Mouse (Mus musculus): ENCODE data around the gene Cuta. TPM values are rescaled to one million over a fixed set of nuclear protein-coding genes. Genes with fewer than 3 reads are reported as not detected.

The Cuta gene
- polyA plus RNA-seq, 1 experiment = 251 TPM

- Histone ChIP-seq H3K36me3 (ENCODE audit: control insufficient read depth, insufficient read depth, low read length) (no peaks in the 10 kb centered on the region), H3K27me3 (ENCODE audit: control insufficient read depth, insufficient read depth, low read length) (no peaks in the 10 kb centered on the region), H3K4me1 (replicated peaks; ENCODE audit: control insufficient read depth, insufficient read depth, low read length) (peaks cover 22% of the 10 kb centered on the region), H3K27ac (ENCODE audit: control insufficient read depth, insufficient read depth, low read length) (no peak overlapping the region), H3K4me3 (ENCODE audit: control insufficient read depth, insufficient read depth, low read length) (no peak overlapping the region)
- 96% methylated on average over 6 of the region's 6 CpGs for WGBS
- TF ChIP-seq POLR2A (IDR thresholded peaks at IDR 0.05; ENCODE audit: control insufficient read depth, extremely low read depth, insufficient read depth, low read length, poor library complexity) = no peak
- TF ChIP-seq CTCF (IDR thresholded peaks at IDR 0.05; ENCODE audit: borderline replicate concordance, control insufficient read depth, extremely low read depth, insufficient read depth, low read length, poor library complexity) = no peak
- no peak for DNase-seq
Measured at GRCm38 (mm10) chr17:26969257-26969656, 29.9 kb upstream of the Cuta start.

GRCm38 (mm10) chr17:26968200-26968611 is 28.8 kb upstream of the Cuta start:
- no peak for DNase-seq
- Histone ChIP-seq H3K27me3 (ENCODE audit: control insufficient read depth, insufficient read depth, low read length) (no peaks in the 10 kb centered on the region), H3K4me3 (ENCODE audit: control insufficient read depth, insufficient read depth, low read length) (no peak overlapping the region), H3K36me3 (ENCODE audit: control insufficient read depth, insufficient read depth, low read length) (no peaks in the 10 kb centered on the region), H3K4me1 (replicated peaks; ENCODE audit: control insufficient read depth, insufficient read depth, low read length) (peaks cover 15% of the 10 kb centered on the region; the same call in 1 of the 2 replicates), H3K27ac (ENCODE audit: control insufficient read depth, insufficient read depth, low read length) (no peak overlapping the region)
- WGBS = 96% methylated on average over 6 of the region's 6 CpGs
- TF ChIP-seq POLR2A (IDR thresholded peaks at IDR 0.05; ENCODE audit: control insufficient read depth, extremely low read depth, insufficient read depth, low read length, poor library complexity) = no peak
- TF ChIP-seq CTCF (IDR thresholded peaks at IDR 0.05; ENCODE audit: borderline replicate concordance, control insufficient read depth, extremely low read depth, insufficient read depth, low read length, poor library complexity) = no peak

- H3K4me1 ChIP-seq (replicated peaks; ENCODE audit: control insufficient read depth, insufficient read depth, low read length) = peaks cover 15% of the 10 kb centered on the region; the same call in 1 of the 2 replicates
- no peaks in the 10 kb centered on the region for H3K27me3 ChIP-seq (ENCODE audit: control insufficient read depth, insufficient read depth, low read length)
- no peak overlapping the region for H3K27ac ChIP-seq (ENCODE audit: control insufficient read depth, insufficient read depth, low read length)
- H3K4me3 ChIP-seq (ENCODE audit: control insufficient read depth, insufficient read depth, low read length) = no peak overlapping the region
- no peak for DNase-seq
- TF ChIP-seq CTCF (IDR thresholded peaks at IDR 0.05; ENCODE audit: borderline replicate concordance, control insufficient read depth, extremely low read depth, insufficient read depth, low read length, poor library complexity) (no peak), POLR2A (IDR thresholded peaks at IDR 0.05; ENCODE audit: control insufficient read depth, extremely low read depth, insufficient read depth, low read length, poor library complexity) (no peak)
- 96% methylated on average over 6 of the region's 6 CpGs for WGBS
- no peaks in the 10 kb centered on the region for H3K36me3 ChIP-seq (ENCODE audit: control insufficient read depth, insufficient read depth, low read length)
Measured at GRCm38 (mm10) chr17:26967477-26967876, 28.1 kb upstream of the Cuta start.

- DNase-seq = no peak
- H3K36me3 ChIP-seq (ENCODE audit: control insufficient read depth, insufficient read depth, low read length) = no peaks in the 10 kb centered on the region
- no peak overlapping the region for H3K4me3 ChIP-seq (ENCODE audit: control insufficient read depth, insufficient read depth, low read length)
- H3K4me1 ChIP-seq (replicated peaks; ENCODE audit: control insufficient read depth, insufficient read depth, low read length) = peaks cover 11% of the 10 kb centered on the region; the same call in 1 of the 2 replicates
- WGBS = 96% methylated on average over 11 of the region's 11 CpGs
- TF ChIP-seq CTCF (IDR thresholded peaks at IDR 0.05; ENCODE audit: borderline replicate concordance, control insufficient read depth, extremely low read depth, insufficient read depth, low read length, poor library complexity) (no peak), POLR2A (IDR thresholded peaks at IDR 0.05; ENCODE audit: control insufficient read depth, extremely low read depth, insufficient read depth, low read length, poor library complexity) (no peak)
- H3K27ac ChIP-seq (ENCODE audit: control insufficient read depth, insufficient read depth, low read length) = no peak overlapping the region
- H3K27me3 ChIP-seq (ENCODE audit: control insufficient read depth, insufficient read depth, low read length) = no peaks in the 10 kb centered on the region
Measured at GRCm38 (mm10) chr17:26966993-26967392, 27.6 kb upstream of the Cuta start.

- no peak for DNase-seq
- H3K27me3 ChIP-seq (ENCODE audit: control insufficient read depth, insufficient read depth, low read length) = no peaks in the 10 kb centered on the region
- no peak overlapping the region for H3K4me3 ChIP-seq (ENCODE audit: control insufficient read depth, insufficient read depth, low read length)
- H3K36me3 ChIP-seq (ENCODE audit: control insufficient read depth, insufficient read depth, low read length) = no peaks in the 10 kb centered on the region
- TF ChIP-seq POLR2A (IDR thresholded peaks at IDR 0.05; ENCODE audit: control insufficient read depth, extremely low read depth, insufficient read depth, low read length, poor library complexity) (no peak), CTCF (IDR thresholded peaks at IDR 0.05; ENCODE audit: borderline replicate concordance, control insufficient read depth, extremely low read depth, insufficient read depth, low read length, poor library complexity) (no peak)
- 96% methylated on average over 21 of the region's 21 CpGs for WGBS
- H3K27ac ChIP-seq (ENCODE audit: control insufficient read depth, insufficient read depth, low read length) = no peak overlapping the region
- no peaks in the 10 kb centered on the region for H3K4me1 ChIP-seq (replicated peaks; ENCODE audit: control insufficient read depth, insufficient read depth, low read length)
Measured at GRCm38 (mm10) chr17:26961572-26962240, 22.3 kb upstream of the Cuta start.

GRCm38 (mm10) chr17:26959815-26960214 is 20.4 kb upstream of the Cuta start:
- WGBS = 98% methylated on average over 4 of the region's 4 CpGs
- H3K4me1 ChIP-seq (replicated peaks; ENCODE audit: control insufficient read depth, insufficient read depth, low read length) = no peaks in the 10 kb centered on the region
- H3K4me3 ChIP-seq (ENCODE audit: control insufficient read depth, insufficient read depth, low read length) = no peak overlapping the region
- TF ChIP-seq POLR2A (IDR thresholded peaks at IDR 0.05; ENCODE audit: control insufficient read depth, extremely low read depth, insufficient read depth, low read length, poor library complexity) (no peak), CTCF (IDR thresholded peaks at IDR 0.05; ENCODE audit: borderline replicate concordance, control insufficient read depth, extremely low read depth, insufficient read depth, low read length, poor library complexity) (no peak)
- H3K36me3 ChIP-seq (ENCODE audit: control insufficient read depth, insufficient read depth, low read length) = no peaks in the 10 kb centered on the region
- DNase-seq = no peak
- no peak overlapping the region for H3K27ac ChIP-seq (ENCODE audit: control insufficient read depth, insufficient read depth, low read length)
- no peaks in the 10 kb centered on the region for H3K27me3 ChIP-seq (ENCODE audit: control insufficient read depth, insufficient read depth, low read length)

All from thymus, adult 2 months (tissue).